In genomic region chr12:73218632-73219031, GRCm38 (mm10) we compare ENCODE assay signal across 21 mouse cellular contexts.
DNase-seq lines count a peak whose midpoint lies in the region; ATAC-seq and TF ChIP-seq lines count a peak whose summit lies in the region.
"Had no signal": no experiment of that assay in that cellular context is flagged by ENCODE, and none has a peak within 500 bp of the region (broad histone marks: within the 10 kb centered on the region; RNA-seq: fewer than 3 reads in every experiment).

No protein-coding gene starts in this region.

- no peaks in the 10 kb centered on the region for H3K9me3 ChIP-seq in intestine, postnatal 0 days (ENCODE audit: control insufficient read depth)
- H3K9me3 ChIP-seq in intestine, embryonic 16.5 days (ENCODE audit: control insufficient read depth, low read length), result no peaks in the 10 kb centered on the region
- H3K9me3 ChIP-seq: embryonic facial prominence, embryonic 15.5 days; forebrain, embryonic 10.5 days; hindbrain, embryonic 15.5 days; midbrain, embryonic 13.5 days; stomach, embryonic 15.5 days had no signal

- ATAC-seq in intestine, postnatal 0 days, result no peak
- ATAC-seq in intestine, embryonic 16.5 days, result no peak
- ATAC-seq in CD4-positive, CD25-positive, alpha-beta regulatory T cell, adult 4 months, result no peak
- ATAC-seq: midbrain, embryonic 13.5 days had no signal

- H3K27ac ChIP-seq in intestine, postnatal 0 days (ENCODE audit: low read depth, low read length), result no peak overlapping the region
- no peak overlapping the region for H3K27ac ChIP-seq in intestine, embryonic 16.5 days (ENCODE audit: low read length)
- H3K27ac ChIP-seq: embryonic facial prominence, embryonic 15.5 days; forebrain, embryonic 10.5 days; hindbrain, embryonic 15.5 days; midbrain, embryonic 13.5 days; stomach, embryonic 15.5 days had no signal

- WGBS in intestine, postnatal 0 days, result 88% methylated on average over 5 of the region's 5 CpGs
- WGBS in intestine, embryonic 16.5 days, result 88% methylated on average over 5 of the region's 5 CpGs
- 88% methylated on average over 5 of the region's 5 CpGs for WGBS in lung, adult 2 months

- TF ChIP-seq CTCF in intestine, postnatal 0 days (IDR thresholded peaks at IDR 0.05; ENCODE audit: low read depth), result 0 out of 2 replicates have a peak, but pooled peaks have one; percentile 22
- TF ChIP-seq CTCF in lung, adult 2 months (IDR thresholded peaks at IDR 0.05; ENCODE audit: insufficient read depth, low read length), result 0 out of 2 replicates have a peak, but pooled peaks have one; percentile 16
- peak; percentile 33; the same call in 1 of the 2 replicates for TF ChIP-seq CTCF in brain, embryonic 14.5 days (IDR thresholded peaks at IDR 0.05; ENCODE audit: borderline replicate concordance, extremely low read depth, insufficient read depth, insufficient read length)

- no peak overlapping the region for H3K9ac ChIP-seq in intestine, postnatal 0 days (ENCODE audit: low read depth, low read length)
- no peak overlapping the region for H3K9ac ChIP-seq in intestine, embryonic 16.5 days (ENCODE audit: low read depth, low read length)
- H3K9ac ChIP-seq: embryonic facial prominence, embryonic 15.5 days; hindbrain, embryonic 15.5 days; midbrain, embryonic 13.5 days; stomach, embryonic 15.5 days had no signal

- H3K4me3 ChIP-seq in intestine, postnatal 0 days (ENCODE audit: low read depth, low read length), result no peak overlapping the region
- H3K4me3 ChIP-seq in intestine, embryonic 16.5 days (ENCODE audit: low read length), result no peak overlapping the region
- no peak overlapping the region for H3K4me3 ChIP-seq in lung, adult 2 months (replicated peaks; ENCODE audit: extremely low read depth, low read depth, low read length)
- H3K4me3 ChIP-seq: embryonic facial prominence, embryonic 15.5 days; forebrain, embryonic 10.5 days; hindbrain, embryonic 15.5 days; midbrain, embryonic 13.5 days; stomach, embryonic 15.5 days had no signal

- TF ChIP-seq POLR2A in lung, adult 2 months (IDR thresholded peaks at IDR 0.05; ENCODE audit: borderline replicate concordance, extremely low read depth, low read depth, low read length), result no peak
- no peak for TF ChIP-seq POLR2A in brain, embryonic 14.5 days (IDR thresholded peaks at IDR 0.05; ENCODE audit: borderline replicate concordance, extremely low read depth, insufficient read depth, insufficient read length, poor library complexity, severe bottlenecking)

- DNase-seq in lung, adult 2 months, result no peak
- no peak for DNase-seq in lung, postnatal 25 days (ENCODE audit: low spot score)
- DNase-seq in ES-CJ7 (ENCODE audit: low read depth, low spot score), result peak; percentile 10
- no peak for DNase-seq in brain, embryonic 14.5 days (ENCODE audit: low read depth)
- no peak for DNase-seq in adrenal gland, postnatal 25 days
- DNase-seq: cerebellum, postnatal 10 days; embryo, embryonic 11 days; gastrocnemius, postnatal 25 days; kidney, adult 8-10 months; kidney, postnatal 4 days; layer of hippocampus, postnatal 36 days; left cerebral cortex, postnatal 4 days had no signal

- no peaks in the 10 kb centered on the region for H3K4me1 ChIP-seq in intestine, postnatal 0 days (replicated peaks; ENCODE audit: control insufficient read depth, insufficient read depth, low read length)
- H3K4me1 ChIP-seq in intestine, embryonic 16.5 days (ENCODE audit: control insufficient read depth, insufficient read depth, low read length), result no peaks in the 10 kb centered on the region
- no peaks in the 10 kb centered on the region for H3K4me1 ChIP-seq in lung, adult 2 months (ENCODE audit: control insufficient read depth, insufficient read depth, low read length)
- H3K4me1 ChIP-seq: embryonic facial prominence, embryonic 15.5 days; forebrain, embryonic 10.5 days; hindbrain, embryonic 15.5 days; midbrain, embryonic 13.5 days; stomach, embryonic 15.5 days had no signal

- no peak overlapping the region for H3K4me2 ChIP-seq in intestine, postnatal 0 days (replicated peaks; ENCODE audit: low read depth)
- H3K4me2 ChIP-seq in intestine, embryonic 16.5 days (ENCODE audit: low read depth, low read length), result no peak overlapping the region
- H3K4me2 ChIP-seq: embryonic facial prominence, embryonic 15.5 days; heart, embryonic 11.5 days; hindbrain, embryonic 15.5 days; midbrain, embryonic 13.5 days; stomach, embryonic 15.5 days had no signal

- H3K27me3 ChIP-seq in intestine, postnatal 0 days (replicated peaks; ENCODE audit: control insufficient read depth, insufficient read depth, low read length), result no peaks in the 10 kb centered on the region
- no peaks in the 10 kb centered on the region for H3K27me3 ChIP-seq in intestine, embryonic 16.5 days (replicated peaks; ENCODE audit: control insufficient read depth, insufficient read depth, low read length)
- H3K27me3 ChIP-seq: embryonic facial prominence, embryonic 15.5 days; hindbrain, embryonic 15.5 days; midbrain, embryonic 13.5 days; stomach, embryonic 15.5 days had no signal

- H3K36me3 ChIP-seq in intestine, postnatal 0 days (ENCODE audit: control insufficient read depth, insufficient read depth), result peaks cover 9% of the 10 kb centered on the region; the same call in 1 of the 2 replicates
- H3K36me3 ChIP-seq in intestine, embryonic 16.5 days (ENCODE audit: control insufficient read depth, insufficient read depth, low read length), result no peaks in the 10 kb centered on the region
